Mouse (Mus musculus) liver, adult 2 months (tissue): Measurements from ENCODE around the gene Hnrnph3. TPM values are rescaled to one million over a fixed set of nuclear protein-coding genes. Genes with fewer than 3 reads are reported as not detected.
A peak's percentile ranks its signal among the peaks of the same experiment; 100 is the strongest.

ENCODE experiments used
- DNase-seq: peaks from one replicate; pipeline ENCODE4 v3.0.0-alpha.2; 2011; ENCODE audit warnings: low read depth, low spot score; ENCODE audit errors: extremely low read depth
- H3K27ac ChIP-seq: fragments of 200-500 bp; replicated peaks from 2 replicates; pipeline ENCODE4 v1.5.1; 2012; ENCODE audit warnings: low read depth, mild to moderate bottlenecking, control low read depth, inconsistent platforms, low read length; ENCODE audit not compliant: insufficient read depth
- H3K27me3 ChIP-seq: fragments of 200-500 bp; 2 replicates; pipeline ENCODE4 v1.6.1; 2012; ENCODE audit warnings: mild to moderate bottlenecking, moderate library complexity, low read length, inconsistent platforms; ENCODE audit not compliant: control insufficient read depth, insufficient read depth
- H3K36me3 ChIP-seq: fragments of 200-500 bp; 2 replicates; pipeline ENCODE4 v1.6.1; 2012; ENCODE audit warnings: low read length, inconsistent platforms; ENCODE audit not compliant: control insufficient read depth, insufficient read depth
- H3K4me1 ChIP-seq: fragments of 200-500 bp; 2 replicates; pipeline ENCODE4 v1.6.1; 2011; ENCODE audit warnings: low read length; ENCODE audit not compliant: control insufficient read depth, insufficient read depth
- H3K4me3 ChIP-seq: fragments of 200-500 bp; 2 replicates; pipeline ENCODE4 v1.5.1; 2011; ENCODE audit warnings: low read depth, mild to moderate bottlenecking, control low read depth, low read length, moderate library complexity; ENCODE audit not compliant: insufficient read depth
- H3K79me2 ChIP-seq: fragments of 200-500 bp; 2 replicates; pipeline ENCODE4 v1.6.1; 2012; ENCODE audit warnings: inconsistent platforms, mild to moderate bottlenecking, low read length, moderate library complexity; ENCODE audit not compliant: control insufficient read depth, insufficient read depth
- H3K9ac ChIP-seq: fragments of 200-500 bp; 2 replicates; pipeline ENCODE4 v1.6.1; 2012; ENCODE audit warnings: low read depth, mild to moderate bottlenecking, control low read depth, inconsistent platforms, low read length
- CTCF ChIP-seq: fragments of 200-500 bp; IDR thresholded peaks from 2 replicates; pipeline ENCODE4 v1.5.1; 2011; ENCODE audit warnings: low read depth, low read length, control low read depth
- POLR2A ChIP-seq: fragments of 200-500 bp; IDR thresholded peaks from 2 replicates; pipeline ENCODE4 v1.6.1; 2011; ENCODE audit warnings: low read length, control low read depth; ENCODE audit not compliant: insufficient read depth; ENCODE audit errors: extremely low read depth
- WGBS: fragments of 180-500 bp; shearing (Covaris S2); methylation state at CpG from one replicate; pipeline ENCODE4 v1.1.7; 2018; 5-methylcytosine and 5-hydroxymethylcytosine counted together
- polyA plus RNA-seq: library from polyadenylated mRNA; depleted of rRNA; stranded (reverse); fragments of >200 nt; gene quantifications from 2 replicates; pipeline ENCODE4 v1.2.3, GENCODE M21; 2012
- total RNA-seq: library from RNA; depleted of rRNA; stranded (reverse); fragments of >200 nt; gene quantifications from 2 replicates; pipeline ENCODE4 v1.2.3, GENCODE M21; 2014

The Hnrnph3 gene
- total and polyA plus RNA-seq, 2 experiments = 4.5 to 14.4 TPM

DNA sequence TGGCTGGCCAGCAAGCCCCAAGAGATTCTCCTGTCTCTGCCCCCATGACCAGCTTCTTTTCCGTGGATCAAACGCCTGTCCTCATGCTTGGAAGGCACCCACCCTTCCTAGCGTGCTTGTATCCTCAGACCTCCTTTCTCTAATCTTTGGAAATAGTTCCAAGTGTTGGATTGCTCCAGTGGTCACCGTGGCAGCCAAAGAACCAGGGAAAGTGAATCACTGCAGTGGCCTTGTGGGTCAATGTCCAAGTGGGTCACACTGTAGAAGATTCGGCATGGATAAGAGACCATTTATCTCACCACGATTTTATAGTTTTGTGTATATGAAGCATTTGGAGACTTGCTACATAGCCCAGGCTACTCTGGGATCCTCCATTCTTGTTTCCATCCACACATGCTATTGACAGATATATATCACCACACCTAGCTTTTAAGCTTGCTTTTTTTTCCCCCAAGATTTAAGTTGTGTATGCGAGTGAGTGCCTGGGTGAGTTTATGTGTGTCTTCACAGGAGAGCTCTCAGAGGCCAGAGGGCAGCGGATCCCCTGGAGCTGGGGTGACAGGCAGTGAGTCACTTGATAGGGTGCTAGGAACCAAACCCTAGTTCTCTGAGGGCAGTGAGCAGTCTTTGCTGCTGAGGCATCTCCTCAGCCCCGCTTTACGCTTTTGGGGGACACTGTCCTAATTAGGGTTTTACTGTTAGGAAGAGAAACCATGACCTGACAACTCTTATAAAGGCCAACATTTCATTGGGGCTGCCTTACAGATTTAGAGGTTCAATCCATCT is 3.6 kb upstream of the Hnrnph3 start:
- no peak overlapping the region for H3K9ac ChIP-seq
- WGBS = 88% methylated on average over 10 of the region's 10 CpGs
- no peaks in the 10 kb centered on the region for H3K4me1 ChIP-seq
- no peaks in the 10 kb centered on the region for H3K27me3 ChIP-seq
- no peaks in the 10 kb centered on the region for H3K36me3 ChIP-seq
- TF ChIP-seq POLR2A = no peak
- no peak for TF ChIP-seq CTCF
- H3K4me3 ChIP-seq = no peak overlapping the region
- no peak for DNase-seq
- peaks cover 5% of the 10 kb centered on the region; the same call in 1 of the 2 replicates for H3K79me2 ChIP-seq
- no peak overlapping the region for H3K27ac ChIP-seq

DNA sequence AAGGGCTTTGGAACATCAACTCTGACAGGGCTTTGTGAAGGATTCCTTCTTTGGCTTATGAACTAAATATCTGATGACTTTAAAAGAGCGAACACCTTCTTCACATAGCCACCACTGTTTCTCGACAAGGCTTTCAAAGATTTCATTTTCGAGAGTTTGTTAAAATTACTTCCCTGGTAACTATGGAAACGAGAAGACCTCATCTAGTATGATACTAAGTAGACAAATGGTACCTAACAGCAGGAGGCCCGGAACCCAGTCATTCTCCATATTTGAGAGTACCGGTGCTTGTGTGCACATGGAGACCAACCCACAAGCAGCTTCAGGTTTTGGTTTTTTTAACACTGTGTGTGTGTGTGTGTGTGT is 2.8 kb upstream of the Hnrnph3 start:
- H3K27me3 ChIP-seq = no peaks in the 10 kb centered on the region
- peaks cover 6% of the 10 kb centered on the region; the same call in 1 of the 2 replicates for H3K79me2 ChIP-seq
- H3K9ac ChIP-seq = no peak overlapping the region
- H3K27ac ChIP-seq = no peak overlapping the region
- H3K4me1 ChIP-seq = 0 out of 2 replicates have a peak, but pooled peaks cover 2% of the 10 kb centered on the region
- H3K4me3 ChIP-seq = no peak overlapping the region
- WGBS = 95% methylated on average over 6 of the region's 6 CpGs
- no peak for TF ChIP-seq POLR2A
- no peak for TF ChIP-seq CTCF
- no peak for DNase-seq
- H3K36me3 ChIP-seq = no peaks in the 10 kb centered on the region

DNA sequence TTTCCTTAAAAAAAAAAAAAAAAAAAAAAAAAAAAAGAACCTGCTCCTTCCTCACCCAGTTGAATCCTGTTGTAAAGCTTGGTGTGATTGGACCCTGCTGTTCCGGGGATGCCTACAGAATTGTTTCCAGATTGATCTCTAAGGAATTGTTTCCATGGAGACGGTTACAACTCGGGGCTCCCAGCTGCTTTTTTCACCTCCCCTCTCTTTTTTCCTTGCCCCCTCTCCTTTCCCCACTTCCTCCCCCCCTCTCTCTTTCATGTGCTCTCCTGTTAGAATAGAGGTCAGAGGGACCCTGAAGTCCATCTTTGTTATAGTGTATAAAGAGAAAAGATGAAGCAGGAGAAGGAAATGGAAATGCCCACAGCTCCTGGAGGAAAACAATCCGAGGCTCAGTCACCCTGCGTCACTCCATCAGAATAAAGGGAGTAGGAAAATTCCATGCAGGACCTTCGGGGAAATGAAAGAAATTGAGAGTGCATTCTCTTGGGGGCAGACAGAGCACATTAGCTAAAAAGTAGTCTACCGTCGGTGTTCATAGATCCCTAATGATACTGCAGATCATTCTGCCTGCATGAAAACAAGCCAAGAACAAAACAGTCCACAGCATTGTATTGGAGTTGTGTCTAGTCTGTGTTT is 2.3 kb upstream of the Hnrnph3 start:
- Histone ChIP-seq H3K27me3 (no peaks in the 10 kb centered on the region), H3K36me3 (no peaks in the 10 kb centered on the region), H3K9ac (no peak overlapping the region), H3K4me1 (peaks cover 6% of the 10 kb centered on the region), H3K79me2 (peaks cover 6% of the 10 kb centered on the region; the same call in 1 of the 2 replicates), H3K27ac (no peak overlapping the region), H3K4me3 (no peak overlapping the region)
- DNase-seq = no peak
- no peak for TF ChIP-seq CTCF
- TF ChIP-seq POLR2A = no peak
- WGBS = 92% methylated on average over 8 of the region's 8 CpGs

DNA sequence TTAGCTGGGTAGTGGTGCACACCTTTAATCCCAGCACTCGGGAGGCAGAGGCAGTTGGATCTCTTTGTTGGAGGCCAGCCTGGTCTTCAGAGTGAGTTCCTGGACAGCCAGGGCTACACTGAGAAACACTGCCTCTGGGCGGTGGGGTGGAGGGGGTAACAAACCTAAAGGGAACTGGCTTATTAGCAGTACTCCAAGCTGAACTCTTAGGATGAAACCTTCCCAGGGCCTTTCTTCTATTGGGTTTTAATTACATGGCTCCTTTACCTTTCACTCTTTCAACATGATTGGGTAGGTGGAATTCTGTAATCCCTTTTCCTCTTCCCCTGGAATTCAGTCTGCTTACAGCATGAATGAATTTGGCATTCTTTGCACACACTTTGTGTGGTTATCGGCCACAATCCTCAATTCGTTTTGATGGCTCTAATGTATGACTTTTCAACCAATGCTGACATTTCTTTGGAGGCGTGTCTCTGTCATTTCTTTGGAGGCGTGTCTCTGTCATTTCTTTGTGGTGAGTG is 1.5 kb upstream of the Hnrnph3 start:
- peaks cover 9% of the 10 kb centered on the region; the same call in 1 of the 2 replicates for H3K79me2 ChIP-seq
- H3K36me3 ChIP-seq = no peaks in the 10 kb centered on the region
- H3K27me3 ChIP-seq = no peaks in the 10 kb centered on the region
- H3K4me1 ChIP-seq = peaks cover 7% of the 10 kb centered on the region
- no peak overlapping the region for H3K9ac ChIP-seq
- H3K27ac ChIP-seq = no peak overlapping the region
- H3K4me3 ChIP-seq = no peak overlapping the region
- TF ChIP-seq POLR2A (no peak), CTCF (no peak)
- DNase-seq = no peak
- WGBS = 88% methylated on average over 6 of the region's 6 CpGs

DNA sequence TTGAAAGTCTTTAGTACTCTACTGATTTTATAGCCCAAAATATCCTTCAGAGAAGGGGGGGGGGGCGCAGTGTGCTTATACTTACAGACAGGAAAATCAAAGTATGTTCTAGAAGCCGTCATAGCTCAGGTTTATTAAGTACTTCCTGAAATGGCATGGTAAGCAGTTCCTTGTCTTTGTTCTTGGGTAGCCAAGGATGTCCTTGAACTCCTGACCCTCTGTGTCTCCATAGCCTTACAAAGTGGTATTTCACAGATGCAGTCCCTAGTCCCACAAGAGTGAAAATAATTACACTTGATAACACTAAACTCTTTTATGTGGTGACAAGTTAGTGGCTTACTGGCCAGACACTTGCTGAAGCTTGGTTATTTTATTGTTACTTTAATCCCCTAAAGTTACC is 999 bp upstream of the Hnrnph3 start:
- H3K27me3 ChIP-seq = no peaks in the 10 kb centered on the region
- no peak overlapping the region for H3K9ac ChIP-seq
- no peak overlapping the region for H3K27ac ChIP-seq
- H3K4me1 ChIP-seq = peaks cover 7% of the 10 kb centered on the region
- peak overlapping the region; percentile 90; the same call in 1 of the 2 replicates for H3K4me3 ChIP-seq
- 32% methylated on average over 2 of the region's 2 CpGs for WGBS
- DNase-seq = no peak
- peaks cover 9% of the 10 kb centered on the region; the same call in 1 of the 2 replicates for H3K79me2 ChIP-seq
- no peak for TF ChIP-seq POLR2A
- no peak for TF ChIP-seq CTCF
- H3K36me3 ChIP-seq = no peaks in the 10 kb centered on the region

DNA sequence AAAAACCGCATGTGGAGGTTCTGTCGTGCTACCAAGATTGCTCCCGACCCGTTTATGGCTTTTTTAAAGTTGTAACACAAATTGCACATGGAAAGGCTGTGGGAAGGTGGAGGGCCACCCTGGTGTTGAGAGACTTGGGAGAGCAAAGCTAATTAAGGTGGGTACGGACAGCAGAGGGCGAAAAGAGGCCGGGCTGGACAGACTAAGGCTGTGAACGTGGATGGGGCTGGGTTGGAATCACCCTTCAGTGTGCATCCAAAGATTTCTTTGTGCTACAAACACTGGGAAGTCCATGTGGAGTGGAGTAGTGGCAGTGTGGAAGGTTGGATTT is 528 bp upstream of the Hnrnph3 start:
- Histone ChIP-seq H3K79me2 (peaks cover 9% of the 10 kb centered on the region; the same call in 1 of the 2 replicates), H3K9ac (peak overlapping the region; percentile 79), H3K4me3 (peak overlapping the region; percentile 90), H3K27me3 (no peaks in the 10 kb centered on the region), H3K27ac (peak overlapping the region; percentile 91), H3K4me1 (peaks cover 7% of the 10 kb centered on the region), H3K36me3 (no peaks in the 10 kb centered on the region)
- TF ChIP-seq CTCF (peak; percentile 77), POLR2A (no peak)
- 0% methylated on average over 8 of the region's 8 CpGs for WGBS
- DNase-seq = peak; percentile 74
